ENCODE assay signal across 8 mouse cellular contexts in genomic region chr15:78898507-78899001, GRCm38 (mm10). TPM values are rescaled to one million over a fixed set of nuclear protein-coding genes. Genes with fewer than 3 reads are reported as not detected.
DNase-seq lines count a peak whose midpoint lies in the region; ATAC-seq and TF ChIP-seq lines count a peak whose summit lies in the region.

No protein-coding gene starts in this region.

- no peak for DNase-seq in gastrocnemius, adult 2 months
- no peak for DNase-seq in gastrocnemius, adult 8-10 months (ENCODE audit: low spot score in 2 of 2)
- peak; percentile 74 for DNase-seq in thymus, postnatal 25 days
- no peak for DNase-seq in cerebellum, adult 2 months

- H3K4me3 ChIP-seq in gastrocnemius, adult 2 months: peak overlapping the region; percentile 78
- peak overlapping the region; percentile 99 for H3K4me3 ChIP-seq in megakaryocyte, embryonic 14.5 days (replicated peaks)
- H3K4me3 ChIP-seq in limb, embryonic 15.5 days: peak overlapping the region; percentile 85
- no peak overlapping the region for H3K4me3 ChIP-seq in cerebellum, adult 2 months (replicated peaks; ENCODE audit: insufficient read depth, low read depth, low read length)
- no peak overlapping the region for H3K4me3 ChIP-seq in midbrain, embryonic 16.5 days (ENCODE audit: low read depth, low read length)

- no peaks in the 10 kb centered on the region for H3K9me3 ChIP-seq in megakaryocyte, embryonic 14.5 days
- H3K9me3 ChIP-seq in limb, embryonic 15.5 days: no peaks in the 10 kb centered on the region
- no peaks in the 10 kb centered on the region for H3K9me3 ChIP-seq in midbrain, embryonic 16.5 days (replicated peaks; ENCODE audit: control insufficient read depth, low read length, poor library complexity, severe bottlenecking)

- no peak overlapping the region; the same call in 1 of the 2 replicates for H3K27ac ChIP-seq in gastrocnemius, adult 2 months
- peak overlapping the region; percentile 82 for H3K27ac ChIP-seq in limb, embryonic 15.5 days
- H3K27ac ChIP-seq in cerebellum, adult 2 months (ENCODE audit: insufficient read depth, low read length): no peak overlapping the region
- H3K27ac ChIP-seq in midbrain, embryonic 16.5 days (ENCODE audit: low read length): no peak overlapping the region

- no peak for TF ChIP-seq CTCF in gastrocnemius, adult 2 months (IDR thresholded peaks at IDR 0.05)
- no peak for TF ChIP-seq CTCF in cerebellum, adult 2 months (IDR thresholded peaks at IDR 0.05; ENCODE audit: borderline replicate concordance, insufficient read depth, low read depth, low read length)

- 48% methylated on average over 6 of the region's 6 CpGs for WGBS in limb, embryonic 15.5 days
- 77% methylated on average over 6 of the region's 6 CpGs for WGBS in cerebellum, adult 2 months
- 53% methylated on average over 6 of the region's 6 CpGs for WGBS in midbrain, embryonic 16.5 days

- H3K36me3 ChIP-seq in megakaryocyte, embryonic 14.5 days (replicated peaks; ENCODE audit: low read length): peaks cover 62% of the 10 kb centered on the region
- peaks cover 29% of the 10 kb centered on the region for H3K36me3 ChIP-seq in limb, embryonic 15.5 days
- 0 out of 2 replicates have a peak, but pooled peaks cover 2% of the 10 kb centered on the region for H3K36me3 ChIP-seq in midbrain, embryonic 16.5 days (ENCODE audit: control insufficient read depth, insufficient read depth, low read length)

- no peak for TF ChIP-seq POLR2A in cerebellum, adult 2 months (IDR thresholded peaks at IDR 0.05; ENCODE audit: borderline replicate concordance, insufficient read depth, low read length)

- H3K4me2 ChIP-seq in limb, embryonic 15.5 days: peak overlapping the region; percentile 76
- H3K4me2 ChIP-seq in midbrain, embryonic 16.5 days (ENCODE audit: low read length): no peak overlapping the region

- H3K4me1 ChIP-seq in megakaryocyte, embryonic 14.5 days: peaks cover 88% of the 10 kb centered on the region
- H3K4me1 ChIP-seq in limb, embryonic 15.5 days: peaks cover 83% of the 10 kb centered on the region
- H3K4me1 ChIP-seq in cerebellum, adult 2 months (ENCODE audit: control insufficient read depth, insufficient read depth, low read length): no peaks in the 10 kb centered on the region; the same call in none of the 2 replicates
- peaks cover 13% of the 10 kb centered on the region for H3K4me1 ChIP-seq in midbrain, embryonic 16.5 days (ENCODE audit: control insufficient read depth, insufficient read depth, low read length)

- no peak overlapping the region for H3K9ac ChIP-seq in limb, embryonic 15.5 days
- no peak overlapping the region for H3K9ac ChIP-seq in midbrain, embryonic 16.5 days (ENCODE audit: low read depth, low read length)

- no peak for ATAC-seq in megakaryocyte, adult 5-6 weeks (ENCODE audit: poor library complexity, severe bottlenecking)
- ATAC-seq in limb, embryonic 15.5 days (ENCODE audit: insufficient number of reproducible peaks, low FRiP score, low TSS enrichment, low read depth): no peak
- ATAC-seq in midbrain, embryonic 16.5 days: no peak

- no peaks in the 10 kb centered on the region for H3K27me3 ChIP-seq in megakaryocyte, embryonic 14.5 days (replicated peaks)
- no peaks in the 10 kb centered on the region for H3K27me3 ChIP-seq in limb, embryonic 15.5 days
- no peaks in the 10 kb centered on the region for H3K27me3 ChIP-seq in cerebellum, adult 2 months (ENCODE audit: control insufficient read depth, insufficient read depth, low read length)
- H3K27me3 ChIP-seq in midbrain, embryonic 16.5 days (ENCODE audit: control insufficient read depth, insufficient read depth, low read depth, low read length): peaks cover 10% of the 10 kb centered on the region

- intact Hi-C loops in gastrocnemius, adult 2 months (cut with DNase I): no loop called here

RNA-seq across cellular contexts. Expression of gene Gm49510, which starts 0.9 kb away (rescaled TPM):
- total RNA-seq in gastrocnemius, adult 2 months (2021): under 1 TPM in 1 of 2 experiments, not detected in 1; 0.13 TPM
- total RNA-seq in gastrocnemius, adult 8-10 months (2022): not detected
- polyA plus RNA-seq in megakaryocyte, embryonic 14.5 days (2012; ENCODE audit: insufficient read depth, low replicate concordance): 2.9 and 8.0 TPM in 2 replicates
- total RNA-seq in megakaryocyte, adult 5-6 weeks (2015): not detected in 2 replicates
- 1.1 and 2.0 TPM in 2 replicates for total RNA-seq in megakaryocyte, adult 5-6 weeks (2017)
- 0.50 and 0.65 TPM in 2 replicates for polyA plus RNA-seq in limb, embryonic 15.5 days (2015; fragmentation: Nextera tagmentation; extraction: Ambion mirVana)
- polyA plus RNA-seq in cerebellum, adult 2 months (2012; rRNA removed): 0.10 TPM in 2 replicates
- not detected in 2 replicates for polyA plus RNA-seq in midbrain, embryonic 16.5 days (2015; fragmentation: Nextera tagmentation; extraction: Ambion mirVana)

RNA-seq across cellular contexts. Expression of gene Sh3bp1, which starts 1.0 kb away (rescaled TPM):
- total RNA-seq in gastrocnemius, adult 2 months (2021): 1 to 10 TPM; 1.4 to 2.0 TPM
- total RNA-seq in gastrocnemius, adult 8-10 months (2022): 1 to 10 TPM in 2 of 4 experiments, under 1 TPM in 2; 0.80 to 1.7 (median 1.2) TPM
- polyA plus RNA-seq in megakaryocyte, embryonic 14.5 days (2012; ENCODE audit: insufficient read depth, low replicate concordance): 1,441 and 3,817 TPM in 2 replicates
- 46.5 and 53.3 TPM in 2 replicates for total RNA-seq in megakaryocyte, adult 5-6 weeks (2015)
- 34.0 and 38.2 TPM in 2 replicates for total RNA-seq in megakaryocyte, adult 5-6 weeks (2017)
- polyA plus RNA-seq in limb, embryonic 15.5 days (2015; fragmentation: Nextera tagmentation; extraction: Ambion mirVana): 55.2 and 61.1 TPM in 2 replicates
- 25.8 and 28.2 TPM in 2 replicates for polyA plus RNA-seq in cerebellum, adult 2 months (2012; rRNA removed)
- polyA plus RNA-seq in midbrain, embryonic 16.5 days (2015; fragmentation: Nextera tagmentation; extraction: Ambion mirVana): 2.2 and 2.7 TPM in 2 replicates

RNA-seq across cellular contexts. Expression of gene Pdxp, which starts 15.2 kb away (rescaled TPM):
- total RNA-seq in gastrocnemius, adult 2 months (2021): 1 to 10 TPM; 1.1 to 1.4 TPM
- total RNA-seq in gastrocnemius, adult 8-10 months (2022): 1 to 10 TPM; 1.7 to 2.7 (median 2.1) TPM
- 8.6 and 29.8 TPM in 2 replicates for polyA plus RNA-seq in megakaryocyte, embryonic 14.5 days (2012; ENCODE audit: insufficient read depth, low replicate concordance)
- 3.5 and 5.1 TPM in 2 replicates for total RNA-seq in megakaryocyte, adult 5-6 weeks (2015)
- 2.1 and 2.6 TPM in 2 replicates for total RNA-seq in megakaryocyte, adult 5-6 weeks (2017)
- 13.0 and 15.0 TPM in 2 replicates for polyA plus RNA-seq in limb, embryonic 15.5 days (2015; fragmentation: Nextera tagmentation; extraction: Ambion mirVana)
- polyA plus RNA-seq in cerebellum, adult 2 months (2012; rRNA removed): 204 and 211 TPM in 2 replicates
- polyA plus RNA-seq in midbrain, embryonic 16.5 days (2015; fragmentation: Nextera tagmentation; extraction: Ambion mirVana): 107 and 126 TPM in 2 replicates

RNA-seq across cellular contexts. Expression of gene Gga1, which starts 21.6 kb away (rescaled TPM):
- 10 to 100 TPM; 43.1 to 45.7 TPM for total RNA-seq in gastrocnemius, adult 2 months (2021)
- 10 to 100 TPM; 41.8 to 44.9 (median 43.5) TPM for total RNA-seq in gastrocnemius, adult 8-10 months (2022)
- polyA plus RNA-seq in megakaryocyte, embryonic 14.5 days (2012; ENCODE audit: insufficient read depth, low replicate concordance): 198 and 388 TPM in 2 replicates
- 46.0 and 52.6 TPM in 2 replicates for total RNA-seq in megakaryocyte, adult 5-6 weeks (2015)
- total RNA-seq in megakaryocyte, adult 5-6 weeks (2017): 20.8 and 28.9 TPM in 2 replicates
- polyA plus RNA-seq in limb, embryonic 15.5 days (2015; fragmentation: Nextera tagmentation; extraction: Ambion mirVana): 53.2 and 54.4 TPM in 2 replicates
- polyA plus RNA-seq in cerebellum, adult 2 months (2012; rRNA removed): 80.8 and 82.5 TPM in 2 replicates
- 46.0 and 46.5 TPM in 2 replicates for polyA plus RNA-seq in midbrain, embryonic 16.5 days (2015; fragmentation: Nextera tagmentation; extraction: Ambion mirVana)

RNA-seq across cellular contexts. Expression of gene Lgals1, which starts 28.0 kb away (rescaled TPM):
- 100 to 1,000 TPM; 197 to 272 TPM for total RNA-seq in gastrocnemius, adult 2 months (2021)
- total RNA-seq in gastrocnemius, adult 8-10 months (2022): 100 to 1,000 TPM; 214 to 406 (median 281) TPM
- polyA plus RNA-seq in megakaryocyte, embryonic 14.5 days (2012; ENCODE audit: insufficient read depth, low replicate concordance): 75.3 and 689 TPM in 2 replicates
- 851 and 870 TPM in 2 replicates for total RNA-seq in megakaryocyte, adult 5-6 weeks (2015)
- total RNA-seq in megakaryocyte, adult 5-6 weeks (2017): 1,185 and 1,205 TPM in 2 replicates
- 2,795 and 2,816 TPM in 2 replicates for polyA plus RNA-seq in limb, embryonic 15.5 days (2015; fragmentation: Nextera tagmentation; extraction: Ambion mirVana)
- polyA plus RNA-seq in cerebellum, adult 2 months (2012; rRNA removed): 64.7 and 71.7 TPM in 2 replicates
- polyA plus RNA-seq in midbrain, embryonic 16.5 days (2015; fragmentation: Nextera tagmentation; extraction: Ambion mirVana): 51.7 and 53.2 TPM in 2 replicates

Comparison
In these comparisons a context has a peak if more than half of its experiments do, and no peak if none do; other contexts are left out.
1. H3K4me3 ChIP-seq: peak in gastrocnemius, adult 2 months (single experiment), megakaryocyte, embryonic 14.5 days (single experiment) and limb, embryonic 15.5 days (single experiment); none in cerebellum, adult 2 months (single experiment) and midbrain, embryonic 16.5 days (single experiment).
2. RNA of gene Sh3bp1, which starts 1.0 kb away (polyA plus RNA-seq): 1,441 to 3,817 TPM in megakaryocyte, embryonic 14.5 days; 55.2 to 61.1 TPM in limb, embryonic 15.5 days, 25.8 to 28.2 TPM in cerebellum, adult 2 months and 2.2 to 2.7 TPM in midbrain, embryonic 16.5 days; every median in the first group is over 10 times any median in the second.